Mouse (Mus musculus) cerebellum, adult 11 months (tissue): Measurements from ENCODE around the gene Mepce.

Experiments
- DNase-seq: peaks from one replicate; pipeline ENCODE4 v3.0.0; 2022

The Mepce gene

GRCm38 (mm10) chr5:137786109-137786942 lies 1.1 kb downstream of the Mepce start:
- DNase-seq = peak; percentile 99

GRCm38 (mm10) chr5:137785164-137786031 lies 2.1 kb downstream of the Mepce start:
- DNase-seq = no peak

GRCm38 (mm10) chr5:137784546-137784945 lies 2.9 kb downstream of the Mepce start:
- DNase-seq = peak; percentile 42

- no peak for DNase-seq
These were observed 3.4 kb downstream of the Mepce start for GRCm38 (mm10) chr5:137783901-137784540.

- DNase-seq = peak; percentile 25
These were observed 4.5 kb downstream of the Mepce start for GRCm38 (mm10) chr5:137782776-137783522.

GRCm38 (mm10) chr5:137781661-137782060 lies 5.8 kb downstream of the Mepce start:
- no peak for DNase-seq

GRCm38 (mm10) chr5:137779053-137779933 lies 8.2 kb downstream of the Mepce start:
- peak; percentile 46 for DNase-seq

GRCm38 (mm10) chr5:137778635-137779034 lies 8.8 kb downstream of the Mepce start, which contains the start of gene Ppp1r35:
Gene Ppp1r35, plus strand, starts transcription at chr5:137778849.
- DNase-seq = peak; percentile 96

- no peak for DNase-seq
These were observed 10.1 kb downstream of the Mepce start for GRCm38 (mm10) chr5:137777267-137777845.

GRCm38 (mm10) chr5:137776408-137776918 lies 11.0 kb downstream of the Mepce start:
- DNase-seq = no peak

GRCm38 (mm10) chr5:137775587-137776290 lies 11.7 kb downstream of the Mepce start:
- DNase-seq = no peak

- DNase-seq = no peak
These were observed 14.7 kb downstream of the Mepce start for GRCm38 (mm10) chr5:137772755-137773154.

- no peak for DNase-seq
These were observed 16.7 kb downstream of the Mepce start for GRCm38 (mm10) chr5:137770709-137771108.

- DNase-seq = no peak
These were observed 19.0 kb downstream of the Mepce start for GRCm38 (mm10) chr5:137768475-137768874.

GRCm38 (mm10) chr5:137766270-137766669 lies 21.2 kb downstream of the Mepce start:
- DNase-seq = no peak

GRCm38 (mm10) chr5:137764609-137765340 lies 22.7 kb downstream of the Mepce start:
- no peak for DNase-seq

- peak; percentile 89 for DNase-seq
These were observed 27.5 kb downstream of the Mepce start for GRCm38 (mm10) chr5:137759971-137760412.

- DNase-seq = no peak
These were observed 28.4 kb downstream of the Mepce start for GRCm38 (mm10) chr5:137758921-137759534.

- DNase-seq = peak; percentile 64
These were observed 29.6 kb downstream of the Mepce start for GRCm38 (mm10) chr5:137757887-137758286.
